Mouse (Mus musculus) fibroblast of lung, adult 2 months (primary cell): ENCODE measurements at regions not wholly inside any gene's neighbourhood (a gene's known extent, or its start where the extent isn't known, plus 50 kb on each side); places are given as distances from the start of the nearest gene placed in this dataset.

Source experiments
- DNase-seq: peaks from one replicate; pipeline ENCODE4 v3.0.0-alpha.2; 2011; ENCODE audit warnings: low read depth

DNA sequence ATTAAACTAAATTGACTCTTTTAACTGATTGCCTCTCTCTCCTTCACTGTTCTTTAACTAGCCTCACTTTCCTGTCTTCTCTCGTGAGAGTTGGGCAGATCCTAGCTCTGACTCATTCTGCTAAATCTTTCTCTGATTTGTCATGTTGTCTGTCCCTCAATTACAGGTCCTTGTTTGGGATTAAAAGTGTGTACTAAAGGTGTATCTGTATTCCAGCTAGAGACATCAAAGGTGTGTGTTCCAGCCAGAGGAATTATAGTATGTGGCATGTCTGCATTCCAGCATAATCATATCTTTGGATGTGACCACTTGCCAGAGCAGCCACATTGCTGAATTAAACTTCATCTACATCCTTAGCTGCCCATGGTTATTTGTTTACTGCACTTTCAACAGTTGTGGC lies 167.5 kb upstream of the Fam83b start:
- DNase-seq, result no peak

GRCm38 (mm10) chr9:76733812-76734211 lies 166.9 kb upstream of the Fam83b start:
- DNase-seq, result no peak

DNA sequence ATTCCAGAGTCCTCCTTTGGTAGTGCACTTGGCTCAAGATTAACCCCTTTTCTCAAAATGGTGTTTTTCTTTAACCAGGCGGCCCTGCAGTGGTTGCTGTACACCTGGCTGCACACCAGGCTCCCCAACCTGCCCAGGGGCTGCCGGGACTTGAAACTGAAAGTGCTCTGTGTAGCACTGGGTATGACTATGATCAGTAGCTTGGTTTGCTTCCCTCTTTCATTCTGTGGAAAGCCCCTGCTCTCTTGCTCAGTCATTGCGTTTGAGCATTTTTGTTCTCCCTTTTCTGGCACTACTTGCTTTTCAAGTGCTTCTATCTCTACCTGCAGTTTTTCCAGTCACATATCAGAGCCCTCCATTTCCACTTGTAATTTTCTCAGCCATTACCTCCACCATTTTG lies 156.0 kb upstream of the Fam83b start:
- no peak for DNase-seq

DNA sequence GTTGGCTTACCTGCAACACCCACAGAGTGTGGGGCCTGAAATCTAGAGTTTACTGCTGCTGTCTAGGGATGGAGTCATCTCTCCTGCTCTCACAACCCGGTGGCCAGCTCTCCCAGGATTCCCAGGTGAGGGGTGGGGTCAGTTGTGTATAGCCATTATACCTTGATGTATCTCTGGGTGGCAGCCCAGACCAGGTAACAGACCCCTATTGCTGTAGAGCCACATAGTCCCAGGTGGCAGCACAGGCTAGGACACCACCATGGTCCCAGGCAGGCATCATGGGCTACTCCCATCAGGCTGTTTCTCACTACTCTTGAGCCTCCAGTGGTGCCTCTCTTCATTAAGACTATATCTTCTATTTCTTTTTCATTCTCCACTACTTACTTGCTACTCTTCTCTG lies 148.9 kb upstream of the Fam83b start:
- no peak for DNase-seq

GRCm38 (mm10) chr9:76706451-76706850 lies 139.5 kb upstream of the Fam83b start:
- DNase-seq, result no peak

GRCm38 (mm10) chr9:76705786-76706185 lies 138.9 kb upstream of the Fam83b start:
- no peak for DNase-seq

GRCm38 (mm10) chr9:76695547-76695946 lies 128.6 kb upstream of the Fam83b start:
- DNase-seq, result no peak

DNA sequence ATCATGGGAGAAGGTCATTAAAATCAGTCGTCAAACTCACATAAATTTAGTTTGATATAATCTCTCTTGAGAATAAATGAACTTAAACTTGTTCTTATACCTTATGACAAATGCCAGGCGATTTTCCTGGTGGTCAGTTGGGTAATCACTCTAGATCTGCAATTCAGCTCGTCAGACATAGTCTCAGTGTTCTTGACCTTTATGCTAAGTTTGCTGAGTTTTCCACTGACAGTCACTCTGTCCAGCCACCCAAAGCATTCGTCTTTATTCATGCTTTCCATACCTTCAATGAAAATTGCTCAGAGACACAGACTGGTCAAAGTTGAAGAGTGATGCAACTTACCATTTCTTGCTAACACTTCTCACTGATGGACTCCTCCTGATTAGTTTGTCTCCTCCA lies 126.1 kb upstream of the Fam83b start:
- DNase-seq, result no peak

- DNase-seq, result peak; percentile 2
Measured at GRCm38 (mm10) chr9:76660848-76661247, 93.9 kb upstream of the Fam83b start.

DNA sequence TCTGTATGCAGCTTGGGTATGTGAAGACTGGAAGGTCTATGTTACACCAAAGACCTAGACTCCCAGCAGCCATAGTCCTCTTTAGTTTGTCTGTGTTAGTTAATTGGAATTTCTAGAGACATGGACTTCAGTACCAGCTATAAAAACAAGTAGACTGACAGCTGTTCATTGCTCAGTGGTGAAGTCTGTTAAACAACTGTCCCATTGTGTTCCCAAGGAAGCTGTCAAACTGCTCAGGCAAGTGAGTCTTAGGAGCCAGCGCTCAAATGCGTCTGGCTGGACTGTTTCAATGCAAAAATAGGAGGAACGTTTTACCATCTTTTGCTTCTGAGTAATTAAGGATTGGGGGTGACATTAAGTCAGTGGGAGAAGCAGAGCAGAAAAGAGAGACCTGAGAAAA lies 92.9 kb upstream of the Fam83b start:
- no peak for DNase-seq

DNA sequence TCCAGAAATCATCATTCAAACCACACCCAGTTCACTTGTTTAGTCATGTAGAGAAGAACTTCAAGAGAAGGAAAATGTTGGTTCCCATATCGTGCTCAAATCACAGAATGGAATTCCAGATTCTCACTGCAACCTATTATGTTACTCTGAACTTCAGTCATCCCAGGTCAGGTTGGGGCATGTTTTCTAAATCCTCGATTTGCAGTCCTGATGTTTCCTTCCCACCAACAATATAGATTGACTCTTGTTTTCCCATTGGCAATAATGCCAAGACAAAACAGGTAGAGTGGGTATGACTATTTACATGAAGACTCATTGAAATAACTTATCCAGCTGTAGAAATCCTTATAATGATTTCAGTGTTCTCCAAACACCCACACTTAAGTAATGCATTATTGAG lies 86.4 kb upstream of the Fam83b start:
- DNase-seq, result no peak

DNA sequence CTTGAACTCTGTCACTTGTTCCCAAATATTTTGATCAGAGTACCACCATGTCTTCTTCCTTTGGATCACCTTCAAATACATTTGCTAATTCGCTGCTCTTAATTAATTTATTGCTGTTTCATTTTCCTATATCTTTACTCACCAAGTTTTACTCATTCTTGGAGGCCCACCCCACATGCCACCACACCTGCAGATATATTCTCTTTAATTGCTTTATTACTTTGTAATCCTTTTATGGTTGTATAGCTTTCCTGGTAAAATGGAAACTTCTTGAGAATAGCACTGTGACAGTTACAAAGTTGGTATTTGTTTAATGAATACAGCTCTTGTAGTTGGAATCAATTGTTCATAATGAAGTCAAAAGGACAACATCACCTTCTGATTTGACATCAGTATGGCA lies 82.6 kb upstream of the Fam83b start:
- no peak for DNase-seq

GRCm38 (mm10) chr9:76646383-76646782 lies 79.5 kb upstream of the Fam83b start:
- no peak for DNase-seq
